Mouse (Mus musculus) midbrain, embryonic 11.5 days (tissue): ENCODE measurements around the gene Dnajc13. TPM values are rescaled to one million over a fixed set of nuclear protein-coding genes. Genes with fewer than 3 reads are reported as not detected.

Experiments used
- ATAC-seq: fragments of 200-750 bp; cut with Nextera tagmentation; 2 replicates; pipeline ENCODE4 v1.8.0; 2017; ENCODE audit warnings: moderate TSS enrichment, moderate library complexity; ENCODE audit not compliant: low FRiP score
- DNase-seq: peaks from one replicate; pipeline ENCODE4 v3.0.0; 2015; ENCODE audit warnings: low spot score; ENCODE audit errors: missing footprints
- H3K27ac ChIP-seq: fragments of 300-500 bp; sonication (generic); 2 replicates; pipeline ENCODE4 v1.5.1; 2014; ENCODE audit warnings: low read depth, low read length
- H3K27me3 ChIP-seq: fragments of 300-500 bp; sonication (generic); 2 replicates; pipeline ENCODE4 v1.6.1; 2014; ENCODE audit warnings: mild to moderate bottlenecking, low read length, moderate library complexity, mixed read lengths; ENCODE audit not compliant: control insufficient read depth, insufficient read depth
- H3K36me3 ChIP-seq: fragments of 300-500 bp; sonication (generic); 2 replicates; pipeline ENCODE4 v1.6.1; 2014; ENCODE audit warnings: mild to moderate bottlenecking, low read length, moderate library complexity, mixed read lengths; ENCODE audit not compliant: control insufficient read depth, insufficient read depth
- H3K4me1 ChIP-seq: fragments of 300-500 bp; sonication (generic); 2 replicates; pipeline ENCODE4 v1.6.1; 2014; ENCODE audit warnings: low read length; ENCODE audit not compliant: control insufficient read depth, insufficient read depth
- H3K4me2 ChIP-seq: fragments of 300-500 bp; sonication (generic); 2 replicates; pipeline ENCODE4 v1.6.1; 2014; ENCODE audit warnings: mild to moderate bottlenecking, moderate library complexity
- H3K4me3 ChIP-seq: fragments of 300-500 bp; sonication (generic); 2 replicates; pipeline ENCODE4 v1.5.1; 2014; ENCODE audit warnings: low read depth, low read length
- H3K9ac ChIP-seq: fragments of 300-500 bp; sonication (generic); 2 replicates; pipeline ENCODE4 v1.6.1; 2014; ENCODE audit warnings: low read length
- H3K9me3 ChIP-seq: fragments of 300-500 bp; sonication (generic); 2 replicates; pipeline ENCODE4 v1.6.1; 2016; ENCODE audit warnings: low read length; ENCODE audit not compliant: control insufficient read depth
- WGBS: fragments of 180-500 bp; shearing (Covaris S2); extraction: QIAGEN DNeasy Blood & Tissue Kit; methylation state at CpG from one replicate; pipeline ENCODE4 v1.1.7; 2014; 5-methylcytosine and 5-hydroxymethylcytosine counted together
- polyA plus RNA-seq: library from polyadenylated mRNA; unstranded; fragments of >200 nt; fragmentation: Nextera tagmentation; extraction: Ambion mirVana; gene quantifications from 2 replicates; pipeline ENCODE4 v1.2.1, GENCODE M21; 2014

Dnajc13 gene
- polyA plus RNA-seq, 1 experiment from 2014 or later, result 22.9 TPM

GRCm38 (mm10) chr9:104243799-104244466 lies 18.8 kb downstream of the Dnajc13 start:
- Histone ChIP-seq H3K36me3 (no peaks in the 10 kb centered on the region), H3K4me2 (no peak overlapping the region), H3K27me3 (no peaks in the 10 kb centered on the region), H3K4me3 (no peak overlapping the region), H3K9ac (no peak overlapping the region), H3K9me3 (no peaks in the 10 kb centered on the region), H3K27ac (no peak overlapping the region), H3K4me1 (no peaks in the 10 kb centered on the region)
- ATAC-seq, result no peak
- no peak for DNase-seq
- WGBS, result 91% methylated on average over 9 of the region's 9 CpGs

GRCm38 (mm10) chr9:104240146-104240545 lies 22.6 kb downstream of the Dnajc13 start:
- DNase-seq (no peak), ATAC-seq (no peak)
- Histone ChIP-seq H3K4me3 (no peak overlapping the region), H3K36me3 (peaks cover 6% of the 10 kb centered on the region; the same call in 1 of the 2 replicates), H3K27me3 (no peaks in the 10 kb centered on the region), H3K4me2 (no peak overlapping the region), H3K4me1 (no peaks in the 10 kb centered on the region), H3K9ac (no peak overlapping the region), H3K27ac (no peak overlapping the region), H3K9me3 (no peaks in the 10 kb centered on the region)
- WGBS, result 96% methylated on average over 7 of the region's 7 CpGs

GRCm38 (mm10) chr9:104239076-104239475 lies 23.7 kb downstream of the Dnajc13 start:
- H3K4me3 ChIP-seq, result no peak overlapping the region
- no peaks in the 10 kb centered on the region for H3K9me3 ChIP-seq
- H3K4me2 ChIP-seq, result no peak overlapping the region
- no peak overlapping the region for H3K27ac ChIP-seq
- H3K9ac ChIP-seq, result no peak overlapping the region
- DNase-seq (no peak), ATAC-seq (no peak)
- H3K4me1 ChIP-seq, result no peaks in the 10 kb centered on the region
- H3K36me3 ChIP-seq, result peaks cover 6% of the 10 kb centered on the region; the same call in 1 of the 2 replicates
- WGBS, result 94% methylated on average over 8 of the region's 8 CpGs
- no peaks in the 10 kb centered on the region for H3K27me3 ChIP-seq

GRCm38 (mm10) chr9:104236256-104236930 lies 26.3 kb downstream of the Dnajc13 start:
- DNase-seq, result no peak
- H3K9ac ChIP-seq, result no peak overlapping the region
- H3K36me3 ChIP-seq, result peaks cover 6% of the 10 kb centered on the region; the same call in 1 of the 2 replicates
- H3K9me3 ChIP-seq, result no peaks in the 10 kb centered on the region
- H3K4me3 ChIP-seq, result no peak overlapping the region
- no peak overlapping the region for H3K4me2 ChIP-seq
- no peak overlapping the region for H3K27ac ChIP-seq
- WGBS, result 91% methylated on average over 11 of the region's 11 CpGs
- H3K4me1 ChIP-seq, result no peaks in the 10 kb centered on the region
- ATAC-seq, result no peak
- no peaks in the 10 kb centered on the region for H3K27me3 ChIP-seq

GRCm38 (mm10) chr9:104235751-104236150 lies 27.0 kb downstream of the Dnajc13 start:
- WGBS, result 92% methylated on average over 5 of the region's 5 CpGs
- Histone ChIP-seq H3K36me3 (peaks cover 6% of the 10 kb centered on the region; the same call in 1 of the 2 replicates), H3K9ac (no peak overlapping the region), H3K27me3 (no peaks in the 10 kb centered on the region), H3K27ac (no peak overlapping the region), H3K4me1 (no peaks in the 10 kb centered on the region), H3K4me3 (no peak overlapping the region), H3K4me2 (no peak overlapping the region), H3K9me3 (no peaks in the 10 kb centered on the region)
- ATAC-seq (no peak), DNase-seq (no peak)

GRCm38 (mm10) chr9:104233815-104234214 lies 28.9 kb downstream of the Dnajc13 start:
- H3K4me3 ChIP-seq, result no peak overlapping the region
- no peaks in the 10 kb centered on the region for H3K27me3 ChIP-seq
- no peak overlapping the region for H3K27ac ChIP-seq
- H3K36me3 ChIP-seq, result peaks cover 6% of the 10 kb centered on the region; the same call in 1 of the 2 replicates
- H3K9ac ChIP-seq, result no peak overlapping the region
- no peak overlapping the region for H3K4me2 ChIP-seq
- DNase-seq (no peak), ATAC-seq (no peak)
- WGBS, result 86% methylated on average over 1 of the region's 1 CpGs
- no peaks in the 10 kb centered on the region for H3K4me1 ChIP-seq
- no peaks in the 10 kb centered on the region for H3K9me3 ChIP-seq

- DNase-seq (no peak), ATAC-seq (no peak)
- Histone ChIP-seq H3K9ac (no peak overlapping the region), H3K4me3 (no peak overlapping the region), H3K4me1 (no peaks in the 10 kb centered on the region), H3K27me3 (no peaks in the 10 kb centered on the region), H3K36me3 (peaks cover 9% of the 10 kb centered on the region; the same call in 1 of the 2 replicates), H3K27ac (no peak overlapping the region), H3K4me2 (no peak overlapping the region), H3K9me3 (no peaks in the 10 kb centered on the region)
- 94% methylated on average over 5 of the region's 5 CpGs for WGBS
These were observed 29.7 kb downstream of the Dnajc13 start for GRCm38 (mm10) chr9:104233060-104233459.

GRCm38 (mm10) chr9:104232004-104232403 lies 30.7 kb downstream of the Dnajc13 start:
- Histone ChIP-seq H3K9ac (no peak overlapping the region), H3K36me3 (peaks cover 9% of the 10 kb centered on the region; the same call in 1 of the 2 replicates), H3K27me3 (no peaks in the 10 kb centered on the region), H3K4me3 (no peak overlapping the region), H3K4me2 (no peak overlapping the region), H3K27ac (no peak overlapping the region), H3K9me3 (no peaks in the 10 kb centered on the region), H3K4me1 (no peaks in the 10 kb centered on the region)
- ATAC-seq (no peak), DNase-seq (no peak)
- 95% methylated on average over 3 of the region's 3 CpGs for WGBS

GRCm38 (mm10) chr9:104211402-104211801 lies 51.3 kb downstream of the Dnajc13 start:
- Histone ChIP-seq H3K4me1 (no peaks in the 10 kb centered on the region), H3K4me2 (no peak overlapping the region), H3K9ac (no peak overlapping the region), H3K36me3 (peaks cover 2% of the 10 kb centered on the region; the same call in 1 of the 2 replicates), H3K27me3 (no peaks in the 10 kb centered on the region), H3K4me3 (no peak overlapping the region), H3K9me3 (no peaks in the 10 kb centered on the region), H3K27ac (no peak overlapping the region)
- ATAC-seq (no peak), DNase-seq (no peak)
- WGBS, result 95% methylated on average over 3 of the region's 3 CpGs
